Mouse (Mus musculus): ENCODE measurements around the gene Grap2.

Grap2 gene

DNA sequence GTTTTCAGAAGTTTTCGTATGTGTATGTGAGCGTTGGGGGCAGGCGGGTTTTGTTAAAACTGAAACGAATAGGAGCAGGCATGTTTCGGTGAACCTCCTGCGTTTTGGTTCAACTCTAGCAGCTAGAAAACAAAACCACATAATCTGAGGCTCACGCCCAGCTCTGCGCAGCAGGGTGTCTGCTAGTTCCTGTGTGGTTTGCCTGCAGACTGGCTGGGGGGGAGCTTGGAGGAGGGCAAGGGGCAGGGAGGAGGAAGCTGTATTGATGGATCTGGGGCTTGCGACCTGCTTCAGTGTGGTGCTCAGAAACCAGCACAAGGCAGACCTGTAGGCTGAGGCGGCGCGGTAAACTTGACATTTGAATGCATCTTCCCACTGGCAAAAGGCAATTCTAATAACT, at the start of gene Grap2:
Grap2 (plus strand) TSS at position 304 of the 400 bp plus-strand sequence.
- DNase-seq (ENCODE audit: low read depth) = peak; percentile 95

DNA sequence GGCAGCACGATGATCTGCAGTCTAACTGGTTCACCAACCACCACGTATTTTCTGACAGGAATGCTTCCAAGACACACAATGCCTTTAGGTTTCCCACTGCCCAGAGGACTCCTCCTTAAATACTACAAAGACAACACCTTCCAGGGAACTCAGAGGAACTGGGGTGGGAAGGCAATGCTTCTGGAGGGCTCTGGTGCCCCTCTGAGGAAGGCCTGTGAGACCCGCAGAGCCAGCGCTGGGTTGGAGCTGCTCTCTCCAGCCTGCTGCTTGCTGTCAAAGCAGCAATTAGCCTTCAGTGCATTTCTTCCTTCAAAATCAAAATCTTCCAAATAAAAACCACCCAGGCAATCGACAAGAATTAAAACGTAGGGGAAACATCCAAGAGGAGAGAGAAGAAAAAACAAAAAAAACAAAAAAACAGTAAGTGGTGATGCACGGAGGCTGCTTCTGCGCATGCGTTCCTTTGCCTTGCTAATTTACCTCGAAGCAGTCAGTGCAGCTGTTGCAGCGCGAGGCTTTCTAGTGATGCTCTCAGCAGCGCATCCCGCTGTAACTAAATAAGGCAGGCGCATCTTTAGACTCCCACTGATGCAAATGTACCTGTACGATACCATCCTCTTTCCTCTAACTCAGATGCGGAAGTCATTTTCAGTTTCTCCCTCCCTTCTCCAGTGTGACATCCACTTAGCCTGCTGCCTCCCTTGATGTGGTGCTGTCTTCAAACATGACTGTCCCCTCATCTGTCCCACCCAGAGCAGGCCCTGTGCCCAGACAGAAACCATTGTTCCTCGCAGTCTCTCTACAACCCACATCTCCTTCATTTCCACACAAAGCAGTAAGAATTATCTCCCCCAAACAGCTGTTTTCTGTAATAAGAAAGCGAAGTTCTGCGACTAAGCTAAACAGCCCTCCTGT, 42.2 kb upstream of the Grap2 start:
- peak; percentile 66 for DNase-seq (ENCODE audit: low read depth)

DNA sequence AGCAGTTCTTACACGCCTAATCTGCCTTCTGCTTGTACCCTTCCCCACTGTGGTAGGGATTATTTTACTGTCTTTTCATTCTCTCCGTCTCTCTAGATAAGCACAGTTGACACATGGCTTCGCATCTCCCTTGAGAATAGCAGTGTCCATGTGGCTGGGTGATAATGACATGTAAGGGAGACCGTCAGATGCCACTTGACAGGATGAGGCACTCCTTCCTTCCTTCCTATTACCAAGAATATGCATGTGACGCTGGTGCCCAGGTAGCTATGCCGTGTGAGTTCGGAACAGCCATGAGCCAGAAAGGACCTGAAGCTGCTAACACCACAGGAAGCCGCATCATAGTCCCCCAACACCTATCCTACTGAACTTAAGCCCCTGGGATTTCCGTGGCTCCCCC, 41.4 kb upstream of the Grap2 start:
- DNase-seq (ENCODE audit: low read depth) = peak; percentile 58

DNA sequence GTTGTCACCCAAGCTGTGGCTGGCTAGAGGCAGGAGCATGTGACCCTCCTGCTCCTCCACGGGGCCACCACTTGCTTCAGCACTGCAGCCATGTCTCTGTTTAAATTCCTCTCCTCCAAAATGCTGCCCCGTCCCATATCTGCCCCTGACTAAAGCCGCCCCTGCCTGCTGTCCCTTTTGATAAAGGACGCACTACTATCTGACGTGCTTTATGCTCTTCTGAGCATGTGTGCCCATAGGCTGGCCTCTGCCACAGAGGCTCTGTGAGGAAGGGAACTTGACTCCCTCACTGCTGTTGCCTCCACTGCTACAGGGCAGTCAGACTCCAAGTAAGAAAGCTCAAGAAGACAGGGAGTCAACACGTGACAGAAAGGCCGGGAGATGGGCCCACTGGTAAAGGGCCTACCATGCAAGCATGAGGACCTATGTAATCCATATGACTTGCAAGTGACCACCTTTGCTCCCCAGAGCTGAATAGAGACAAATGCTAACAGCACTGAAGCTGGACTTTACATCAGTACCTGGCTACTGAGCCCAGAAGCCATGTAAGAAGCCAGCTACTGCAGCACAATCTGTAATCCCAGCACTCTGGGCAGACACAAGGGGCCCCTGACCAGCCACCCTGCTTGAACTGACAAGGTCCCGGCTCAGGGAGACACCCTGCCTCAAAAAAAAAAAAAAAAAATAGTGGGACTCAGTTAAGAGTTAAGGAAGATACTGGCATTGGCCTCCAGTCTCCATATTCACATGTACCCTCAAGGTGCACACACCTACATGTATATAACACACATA, 39.9 kb upstream of the Grap2 start:
- DNase-seq (ENCODE audit: low read depth) = no peak

DNA sequence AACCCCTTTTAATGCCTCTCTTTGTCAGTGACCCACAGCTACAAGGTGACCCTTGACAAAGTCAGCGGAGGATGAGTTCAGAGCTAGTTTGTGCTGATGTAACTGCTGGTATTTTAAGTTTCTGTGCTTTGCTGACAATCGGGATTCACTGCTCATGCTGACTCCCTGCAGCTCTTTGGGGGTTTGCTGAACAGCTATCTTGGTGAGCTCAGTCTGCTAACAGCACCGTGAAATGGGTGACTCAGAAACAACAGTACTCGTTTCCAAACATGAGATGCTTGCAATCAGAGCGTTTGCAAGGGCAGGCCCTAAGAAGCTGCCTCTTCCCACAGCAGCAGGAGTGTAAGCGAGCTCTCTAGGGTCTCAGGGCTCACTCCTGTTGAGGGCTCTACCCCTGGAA, 39.1 kb upstream of the Grap2 start:
- no peak for DNase-seq (ENCODE audit: low read depth)

DNA sequence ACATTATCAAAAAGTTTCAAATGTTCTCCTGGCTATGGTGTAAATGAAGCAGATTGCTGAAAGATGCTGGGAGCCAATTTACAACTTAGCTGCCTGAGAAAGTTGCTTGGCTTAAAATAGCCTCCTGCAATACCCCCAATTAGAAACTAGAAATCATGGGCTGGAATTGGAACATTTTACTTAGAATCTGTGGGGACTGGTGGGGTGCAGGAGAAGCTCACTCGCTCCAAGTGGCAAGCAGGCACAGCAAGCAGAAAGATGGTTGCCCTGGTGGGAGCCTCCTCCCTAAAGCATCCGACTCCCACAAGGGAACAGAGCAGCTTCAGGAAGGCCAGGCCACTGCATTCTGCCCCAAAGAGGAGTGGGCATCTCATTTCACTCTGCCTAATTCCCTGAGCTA, 36.3 kb upstream of the Grap2 start:
- no peak for DNase-seq (ENCODE audit: low read depth)

DNA sequence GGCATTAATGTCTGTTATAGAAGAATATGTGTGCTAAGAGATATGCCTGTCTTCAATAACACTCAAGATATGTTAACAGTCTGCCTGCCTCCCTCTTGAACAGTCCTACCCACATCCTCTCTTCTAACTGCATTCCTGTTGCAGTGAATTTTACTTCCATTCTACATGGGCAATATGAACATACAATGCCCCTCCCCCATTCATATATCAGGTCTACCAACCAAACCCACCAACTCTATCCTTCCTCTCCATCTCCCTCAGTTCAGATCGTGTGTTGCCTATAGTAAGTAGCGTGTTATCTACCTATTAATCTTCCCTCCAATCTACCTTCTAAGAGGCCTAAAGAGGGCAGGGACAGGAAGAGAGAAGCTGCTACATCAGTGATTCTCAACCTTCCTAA, 34.3 kb upstream of the Grap2 start:
- DNase-seq (ENCODE audit: low read depth) = peak; percentile 76

DNA sequence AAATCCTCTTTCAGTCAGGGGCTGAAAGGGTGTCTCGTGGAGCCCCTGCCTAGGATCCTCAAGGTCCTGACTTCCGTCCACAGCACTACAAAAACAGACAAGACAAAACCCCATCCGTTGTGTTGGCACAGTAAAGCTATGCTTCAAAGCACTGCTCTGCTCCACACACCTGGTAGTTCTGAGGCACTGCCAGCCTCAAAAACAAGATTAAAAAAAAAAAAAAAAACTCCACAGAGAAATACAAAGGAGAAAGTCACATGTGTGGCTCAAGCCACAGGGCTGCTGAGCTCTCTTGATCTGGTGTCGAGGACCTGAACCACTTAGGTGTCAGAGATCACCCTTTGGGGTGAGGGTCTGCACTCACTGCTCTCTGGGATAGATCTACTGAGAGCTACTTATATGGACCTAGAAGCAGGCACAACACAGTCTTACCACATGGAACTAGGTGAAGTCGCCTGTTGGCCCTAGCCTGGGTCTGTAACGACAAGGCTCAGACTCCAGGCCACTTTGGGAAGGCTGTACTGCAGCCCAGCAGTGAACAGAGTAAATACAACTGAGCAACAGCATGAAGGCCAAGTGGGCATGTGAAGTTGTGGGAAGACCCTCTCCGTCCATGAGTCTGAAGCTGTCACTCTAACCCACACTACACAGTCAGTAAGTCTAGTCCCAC, 33.6 kb upstream of the Grap2 start:
- DNase-seq (ENCODE audit: low read depth) = peak; percentile 86

DNA sequence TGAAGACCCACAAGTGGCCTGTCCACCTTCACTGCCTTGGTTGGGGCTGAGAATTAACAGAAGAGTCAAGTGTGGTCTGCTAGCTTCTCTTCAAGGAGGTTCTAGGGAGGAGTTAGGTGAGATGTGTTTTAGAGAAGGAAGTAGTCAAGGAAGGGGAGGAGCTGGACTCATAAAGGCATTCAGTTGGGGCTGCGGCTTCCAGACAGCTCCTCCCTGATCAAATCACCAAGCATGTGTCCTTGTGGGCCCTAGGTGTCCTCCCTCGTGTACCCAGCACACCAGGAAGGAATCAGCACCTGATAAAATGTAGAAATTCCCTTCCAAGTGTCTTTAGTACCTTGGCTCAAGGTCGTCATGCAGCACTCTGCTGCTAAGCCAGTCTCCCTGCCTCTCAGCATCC, 28.3 kb upstream of the Grap2 start:
- DNase-seq (ENCODE audit: low read depth) = peak; percentile 73

DNA sequence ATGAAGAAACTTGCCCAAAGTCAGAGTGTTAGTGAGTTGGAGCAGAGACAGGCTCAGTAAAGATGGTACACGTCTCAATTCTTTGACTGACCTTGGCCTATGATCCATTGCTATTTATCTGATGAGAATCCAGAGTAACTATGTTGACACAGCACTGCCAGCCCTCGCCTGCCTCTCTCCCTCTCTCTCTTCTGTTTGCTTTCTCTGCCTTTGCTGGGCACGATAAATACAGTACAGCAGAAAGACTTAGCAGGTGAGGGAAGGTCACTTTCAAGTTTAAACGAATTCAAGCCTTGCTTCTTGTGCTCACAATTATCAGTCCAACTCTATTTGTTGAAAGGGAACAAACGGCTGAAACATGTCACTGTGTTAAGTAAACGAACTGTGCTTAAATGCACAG, 27.0 kb upstream of the Grap2 start:
- DNase-seq (ENCODE audit: low read depth) = no peak

DNA sequence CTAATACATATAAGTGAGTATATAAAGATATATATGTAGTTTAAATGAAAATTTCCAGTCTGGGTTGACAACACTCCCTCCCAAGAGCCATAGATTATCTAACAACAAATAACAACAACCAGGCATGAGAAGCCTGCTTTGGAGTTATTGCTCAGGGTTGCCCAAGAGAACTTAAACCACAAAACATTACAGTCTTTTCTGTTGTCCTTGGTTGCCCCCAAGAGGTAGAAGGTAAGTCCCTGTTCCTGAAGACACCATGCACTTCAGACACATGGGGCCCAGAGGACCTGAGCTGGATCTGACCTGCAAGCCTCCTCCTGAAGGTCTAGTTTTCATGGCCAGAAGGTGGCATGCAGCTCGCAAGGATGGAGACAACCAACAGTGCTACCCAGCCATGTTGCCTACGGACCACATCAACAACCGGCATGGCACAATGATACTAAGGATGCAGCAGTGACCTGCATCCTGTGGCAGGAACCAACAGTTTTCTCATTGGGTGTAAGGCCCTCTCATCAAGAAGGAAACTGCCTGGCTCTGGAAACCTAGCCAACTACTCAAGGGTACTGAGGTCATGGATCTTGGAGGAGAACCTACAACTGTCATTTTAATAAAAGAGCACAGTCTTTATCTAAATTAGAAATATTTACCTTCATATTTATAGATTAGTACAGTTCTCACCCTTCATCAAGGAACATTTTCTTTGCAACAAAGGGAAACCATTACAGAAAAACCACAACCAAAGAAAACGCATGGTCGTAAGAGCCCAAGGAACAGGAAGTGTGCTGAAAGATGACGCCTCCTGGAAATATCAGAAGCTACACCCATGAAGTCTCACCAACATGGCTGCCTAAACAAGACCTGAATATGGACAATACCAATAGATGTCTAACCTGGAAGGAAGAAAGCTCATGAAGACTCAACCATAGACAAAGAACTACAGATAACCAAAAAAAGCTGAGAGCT, 17.3 kb upstream of the Grap2 start:
- DNase-seq (ENCODE audit: low read depth) = peak; percentile 82

DNA sequence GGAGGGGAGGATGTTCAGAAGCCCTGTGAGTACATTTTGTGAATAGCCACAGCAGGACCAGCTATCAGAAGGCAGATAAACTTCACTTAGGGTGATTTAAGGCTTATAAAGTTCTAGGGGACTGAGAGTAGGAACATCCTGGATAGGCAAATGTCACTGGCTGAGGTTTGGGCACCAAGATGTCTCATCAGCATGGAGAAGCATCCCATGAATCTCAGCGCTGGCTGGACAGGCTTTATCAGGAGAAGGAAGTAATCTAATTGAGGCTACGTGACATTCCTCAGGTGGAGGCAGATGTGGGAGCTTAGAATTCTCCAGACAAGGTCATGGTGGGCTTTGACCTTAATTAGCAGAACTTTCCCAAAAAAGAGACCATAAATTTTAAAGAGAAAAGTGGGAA, 16.4 kb upstream of the Grap2 start:
- no peak for DNase-seq (ENCODE audit: low read depth)

DNA sequence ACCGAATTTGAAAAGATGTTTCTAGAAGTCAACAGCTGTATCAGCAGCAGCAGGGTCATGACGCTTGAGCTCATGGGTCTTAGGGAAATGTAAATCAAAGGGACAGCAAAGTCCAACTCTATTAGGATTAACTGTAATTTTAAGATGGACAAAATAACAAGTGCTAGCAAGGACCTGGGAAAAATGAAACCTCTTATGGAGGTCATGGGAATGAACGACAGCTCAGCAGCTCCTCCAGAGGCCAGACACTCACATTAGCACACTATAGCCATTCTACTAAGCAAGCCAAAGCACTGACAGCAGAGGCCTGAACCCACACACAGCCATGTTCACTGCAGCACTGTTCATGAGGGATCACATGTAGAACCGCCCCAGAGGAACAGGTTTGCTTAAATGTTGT, 14.6 kb upstream of the Grap2 start:
- DNase-seq (ENCODE audit: low read depth) = peak; percentile 58

DNA sequence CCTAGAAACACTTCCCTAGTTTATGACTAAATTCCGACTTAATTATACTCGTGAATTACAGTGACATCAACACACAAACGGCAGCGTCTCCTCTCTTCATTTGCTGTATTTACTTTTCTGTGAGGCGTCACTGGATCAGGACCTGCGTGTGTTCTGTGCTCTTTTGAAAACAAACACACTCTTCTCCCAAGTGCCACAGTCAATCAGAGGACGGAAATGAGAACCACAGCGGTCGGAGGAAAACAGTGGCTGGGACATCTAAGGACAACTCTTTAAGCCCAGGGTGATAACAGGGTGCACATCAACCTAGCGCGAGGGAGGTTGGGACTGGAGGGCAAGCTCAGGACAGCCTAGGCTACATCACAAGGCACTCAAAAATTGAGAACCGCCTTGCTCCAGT, 12.9 kb upstream of the Grap2 start:
- DNase-seq (ENCODE audit: low read depth) = peak; percentile 77

DNA sequence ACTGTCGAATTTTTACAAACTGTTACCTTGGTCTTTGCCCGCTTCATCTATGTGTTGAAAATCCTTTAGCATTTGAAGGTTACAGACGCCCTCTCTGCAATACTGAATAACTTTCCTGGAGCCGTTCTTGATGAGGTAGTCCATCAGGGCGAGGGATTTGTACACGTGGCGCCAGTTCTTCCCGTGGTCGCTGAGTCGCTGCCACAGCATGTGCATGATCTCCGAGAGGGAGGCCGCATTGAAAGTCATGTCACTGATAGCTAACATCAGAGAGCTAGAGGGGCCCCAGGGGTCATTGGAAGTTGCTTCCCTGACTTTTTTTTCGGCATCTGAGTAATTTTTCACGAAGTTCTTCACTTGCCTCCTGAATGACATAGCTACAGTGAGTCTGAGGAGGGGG, 12.4 kb upstream of the Grap2 start:
- no peak for DNase-seq (ENCODE audit: low read depth)

DNA sequence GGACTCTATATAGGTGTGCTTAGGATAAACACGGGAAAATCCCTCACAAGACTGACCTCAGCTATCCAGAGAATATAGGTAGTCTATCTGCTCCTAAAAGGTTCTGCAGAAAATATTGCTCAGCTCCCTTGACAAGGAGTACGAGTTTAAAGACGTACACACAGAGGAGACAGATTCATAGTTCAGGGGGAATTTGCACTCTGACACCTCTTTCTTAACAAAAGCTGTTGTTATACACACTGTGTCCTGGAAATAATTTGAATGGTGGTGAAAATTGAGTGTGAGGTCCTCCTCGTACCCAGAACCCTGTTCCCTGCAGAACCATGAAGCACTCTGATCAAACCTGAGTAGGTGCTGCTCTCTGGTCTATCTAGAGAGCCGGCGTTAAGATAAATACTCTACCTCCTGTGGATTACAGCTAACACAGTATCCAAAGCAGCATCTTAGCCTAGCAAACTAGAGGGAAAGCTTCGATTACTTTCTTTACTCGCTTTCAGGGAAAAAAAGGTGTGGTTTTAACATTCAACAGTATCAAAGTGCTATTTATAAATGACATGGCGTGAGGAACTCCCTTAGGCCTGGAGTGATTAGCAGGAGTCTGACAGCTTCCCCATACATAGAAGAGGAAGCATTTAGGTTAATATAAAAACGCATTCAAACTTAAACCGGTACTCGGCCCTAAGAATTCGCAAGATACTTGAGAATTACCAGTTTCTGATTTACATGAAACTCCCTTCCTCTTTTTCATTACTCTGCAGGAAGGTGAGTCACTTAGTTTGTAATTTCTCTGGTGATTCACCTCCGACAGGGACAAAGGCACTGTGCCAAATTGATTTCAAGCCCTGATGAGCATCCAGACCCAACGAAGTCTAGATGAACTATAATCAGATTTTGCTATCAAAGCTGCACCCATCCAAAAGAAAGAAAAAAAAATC, 11.5 kb upstream of the Grap2 start:
- peak; percentile 61 for DNase-seq (ENCODE audit: low read depth)

DNA sequence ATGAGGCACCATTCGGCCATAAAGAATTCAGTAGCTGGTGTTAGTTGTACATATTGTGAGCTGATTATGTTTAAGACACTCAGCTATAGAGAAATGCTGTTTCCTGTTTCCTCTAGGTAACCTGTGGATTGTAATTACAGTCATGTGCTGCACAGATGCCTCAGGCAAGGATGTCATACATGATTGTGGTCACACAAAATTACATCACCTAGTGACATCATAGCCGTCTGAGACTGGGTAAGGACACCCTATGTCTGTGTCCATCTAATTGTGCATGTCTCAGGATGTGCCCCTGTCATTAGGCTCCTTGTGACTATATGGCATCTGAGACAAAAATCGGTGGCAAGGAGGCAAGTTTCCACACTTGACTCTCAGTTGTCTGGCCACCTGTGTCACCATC, 9.9 kb upstream of the Grap2 start:
- DNase-seq (ENCODE audit: low read depth) = peak; percentile 82

DNA sequence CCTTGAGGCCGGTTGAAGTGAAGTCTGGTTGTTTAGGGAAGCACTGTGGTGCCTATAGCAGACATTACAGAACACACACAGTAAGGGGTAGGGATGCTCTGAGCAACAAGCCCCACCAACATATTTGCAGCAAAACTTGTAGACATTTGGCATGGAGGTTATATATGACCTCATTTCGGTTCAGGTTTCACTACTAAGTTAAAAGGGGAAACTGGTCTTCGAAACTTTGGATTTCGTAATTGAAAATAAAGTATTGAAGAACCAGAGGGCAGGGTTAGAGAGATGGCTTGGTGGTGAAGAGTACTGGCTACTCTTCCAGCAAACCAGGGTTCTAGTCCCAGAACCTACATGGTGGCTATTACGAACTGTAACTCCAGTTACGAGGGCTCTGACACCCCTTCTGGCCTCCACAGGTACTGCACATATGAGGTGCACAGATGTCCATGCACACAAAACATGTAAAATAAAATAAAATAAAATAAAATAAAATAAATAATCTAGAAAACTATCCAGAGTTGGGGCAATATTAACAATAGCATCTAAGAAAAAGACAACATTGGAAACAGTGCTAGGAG, 8.7 kb upstream of the Grap2 start:
- peak; percentile 58 for DNase-seq (ENCODE audit: low read depth)

DNA sequence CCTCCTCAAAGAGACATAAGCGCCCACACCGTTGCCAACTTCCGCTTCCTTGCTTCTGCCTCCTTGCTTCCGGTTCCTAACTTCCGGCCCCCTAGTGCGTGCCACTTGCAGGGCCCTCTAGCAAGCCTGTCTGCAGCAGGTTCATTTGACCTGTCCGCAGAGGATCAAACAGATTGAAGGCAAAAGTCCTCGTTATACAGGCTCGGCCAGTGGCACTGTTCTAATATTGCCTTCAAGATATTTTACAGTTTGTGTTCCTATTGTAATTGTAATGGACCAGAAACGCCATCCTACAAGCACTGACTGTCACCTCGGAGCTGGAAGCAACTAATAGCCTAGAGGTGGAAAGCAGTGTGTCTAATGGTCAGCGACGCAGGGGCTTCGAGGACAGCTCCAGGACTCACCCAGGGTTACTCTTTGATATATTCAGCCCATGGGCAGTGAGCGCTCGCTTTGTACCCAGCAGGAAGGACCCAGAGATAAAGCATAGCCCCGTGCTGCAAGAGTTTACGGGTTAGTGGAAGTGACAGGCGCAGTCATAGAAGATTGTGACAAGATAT, 7.2 kb upstream of the Grap2 start, which contains the start of gene Enthd1:
Enthd1 (minus strand) TSS at position 51 of the 560 bp plus-strand sequence.
- DNase-seq (ENCODE audit: low read depth) = peak; percentile 43

DNA sequence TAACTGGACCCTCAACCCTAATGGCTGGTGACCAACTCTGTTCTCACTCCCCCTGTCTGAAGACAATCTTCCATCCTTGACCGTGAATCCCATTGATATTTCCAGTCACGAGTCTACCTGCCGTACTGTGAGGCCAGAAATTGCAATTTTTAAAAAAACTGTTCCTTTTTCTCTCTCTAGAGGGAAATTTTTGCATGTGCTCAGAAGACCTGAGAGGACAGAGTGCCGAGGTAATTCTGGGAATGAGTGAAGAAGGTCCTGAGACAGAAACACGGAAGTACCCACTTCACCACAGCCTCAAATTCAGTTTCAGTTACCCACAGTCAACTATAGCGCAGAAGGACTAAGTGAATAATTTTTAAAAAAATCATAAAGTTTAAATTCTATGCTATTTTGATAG, 5.7 kb upstream of the Grap2 start:
- no peak for DNase-seq (ENCODE audit: low read depth)
